Mouse (Mus musculus): ENCODE measurements around the gene AU040320. TPM values are rescaled to one million over a fixed set of nuclear protein-coding genes. Genes with fewer than 3 reads are reported as not detected.
A peak's percentile ranks its signal among the peaks of the same experiment; 100 is the strongest.

Gene AU040320
- polyA plus RNA-seq, 1 experiment from 2014 or later = 29.8 TPM

DNA sequence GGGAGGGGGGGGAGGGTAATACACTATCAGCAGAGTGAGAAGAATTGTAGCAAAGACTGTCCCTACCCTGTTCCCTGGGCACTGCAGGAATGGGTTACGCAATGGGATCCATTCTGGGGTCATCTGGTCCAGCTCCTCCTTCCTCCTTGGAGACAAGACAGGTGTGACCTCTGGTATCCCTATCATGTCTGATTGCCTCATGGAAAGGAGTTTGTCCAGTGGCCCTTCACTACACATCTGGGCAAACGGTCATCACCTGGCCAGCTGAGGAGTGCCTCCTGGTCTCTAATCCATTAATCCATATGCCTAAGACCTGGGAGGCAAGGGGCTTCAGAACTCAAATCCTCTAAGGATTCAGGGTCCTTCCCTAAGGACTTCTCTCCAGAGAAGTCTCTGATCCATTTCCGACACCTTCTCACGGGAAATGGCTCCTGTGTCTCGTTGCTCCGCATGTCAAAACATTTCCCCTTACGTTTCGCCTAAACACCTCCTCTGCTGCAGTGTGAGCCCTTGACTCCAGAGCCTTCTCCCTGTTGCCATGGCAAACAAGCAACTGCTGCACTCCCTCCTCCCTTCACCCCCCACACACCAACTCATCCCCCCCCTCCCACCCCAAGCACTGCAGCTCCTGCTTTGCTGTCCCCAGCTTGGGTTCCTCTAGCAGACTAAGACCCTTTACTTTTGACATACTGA lies 2.3 kb upstream of the AU040320 start:
- Histone ChIP-seq H3K4me2 (peak overlapping the region; percentile 96; the same call in 1 of the 2 replicates), H3K27me3 (replicated peaks) (no peaks in the 10 kb centered on the region), H3K9ac (no peak overlapping the region; the same call in 1 of the 2 replicates), H3K4me1 (replicated peaks) (peaks cover 34% of the 10 kb centered on the region), H3K9me3 (replicated peaks) (no peaks in the 10 kb centered on the region), H3K4me3 (0 out of 2 replicates have a peak overlapping the region, but pooled peaks have one; percentile 86), H3K27ac (ENCODE audit: poor library complexity, severe bottlenecking) (no peak overlapping the region), H3K36me3 (peaks cover 48% of the 10 kb centered on the region)
- WGBS = 85% methylated on average over 8 of the region's 8 CpGs
- ATAC-seq (ENCODE audit: insufficient number of reproducible peaks, low FRiP score) = no peak

DNA sequence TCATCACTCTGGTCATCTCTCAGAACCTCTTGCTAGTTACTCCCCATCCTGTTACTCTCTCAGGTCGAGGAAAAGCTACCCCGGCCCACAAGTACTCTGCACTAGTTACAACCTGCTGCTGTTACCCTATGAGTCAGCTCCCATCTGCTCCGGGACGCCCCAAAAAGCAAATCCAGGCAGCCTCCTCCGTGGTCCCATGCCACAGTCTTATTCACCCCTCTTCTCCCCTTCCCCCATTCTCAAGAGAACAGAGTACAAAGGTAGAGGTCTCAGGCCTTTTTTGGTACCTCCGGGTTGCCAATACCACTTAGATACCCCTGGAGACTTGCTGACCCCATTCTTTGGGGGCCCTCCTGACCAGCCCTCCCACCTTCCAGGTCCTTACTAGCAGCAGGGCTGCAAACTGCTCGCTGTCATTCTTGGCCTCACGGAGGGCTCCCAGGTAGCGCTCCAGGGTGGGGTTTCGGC lies 1.8 kb upstream of the AU040320 start:
- Histone ChIP-seq H3K36me3 (peaks cover 42% of the 10 kb centered on the region), H3K27ac (ENCODE audit: poor library complexity, severe bottlenecking) (no peak overlapping the region), H3K9me3 (replicated peaks) (no peaks in the 10 kb centered on the region), H3K9ac (0 out of 2 replicates have a peak overlapping the region, but pooled peaks have one; percentile 83), H3K4me1 (replicated peaks) (peaks cover 34% of the 10 kb centered on the region), H3K4me2 (peak overlapping the region; percentile 96), H3K27me3 (replicated peaks) (no peaks in the 10 kb centered on the region), H3K4me3 (peak overlapping the region; percentile 86)
- 53% methylated on average over 10 of the region's 10 CpGs for WGBS
- no peak for ATAC-seq (ENCODE audit: insufficient number of reproducible peaks, low FRiP score)

GRCm38 (mm10) chr4:126752024-126752607 lies 1.2 kb upstream of the AU040320 start:
- Histone ChIP-seq H3K4me3 (peak overlapping the region; percentile 86), H3K27ac (ENCODE audit: poor library complexity, severe bottlenecking) (peak overlapping the region; percentile 54; the same call in 1 of the 2 replicates), H3K36me3 (peaks cover 38% of the 10 kb centered on the region), H3K9ac (peak overlapping the region; percentile 83), H3K4me1 (replicated peaks) (peaks cover 34% of the 10 kb centered on the region), H3K4me2 (peak overlapping the region; percentile 96), H3K9me3 (replicated peaks) (no peaks in the 10 kb centered on the region), H3K27me3 (replicated peaks) (no peaks in the 10 kb centered on the region)
- 4% methylated on average over 13 of the region's 13 CpGs for WGBS
- no peak for ATAC-seq (ENCODE audit: insufficient number of reproducible peaks, low FRiP score)

DNA sequence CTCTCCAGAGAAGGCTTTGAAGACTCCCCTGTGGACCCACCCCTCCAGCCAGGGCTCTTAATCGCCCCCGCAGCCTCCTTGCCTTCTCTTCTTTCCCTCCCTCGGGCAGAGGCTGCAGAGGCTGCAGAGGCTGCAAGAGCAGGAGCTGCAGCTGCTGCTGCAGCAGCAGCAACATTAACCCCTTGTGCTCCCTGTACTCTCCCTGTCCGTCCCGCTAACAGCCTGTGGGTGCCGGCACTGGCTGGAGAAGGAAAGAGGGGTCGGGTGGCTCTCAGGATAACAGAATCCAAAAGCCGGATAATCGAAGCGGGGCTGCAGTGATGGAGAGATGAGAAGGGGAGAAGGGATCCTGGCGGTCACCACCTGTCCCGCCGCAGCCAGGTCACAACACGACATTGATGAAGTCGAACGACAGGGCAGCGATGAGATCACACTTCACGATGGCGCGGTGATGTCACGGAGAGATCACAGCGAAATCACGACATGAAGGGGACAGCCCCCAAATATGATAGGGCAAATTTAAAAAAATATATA lies 669 bp upstream of the AU040320 start:
- Histone ChIP-seq H3K4me3 (peak overlapping the region; percentile 86), H3K4me1 (replicated peaks) (peaks cover 34% of the 10 kb centered on the region), H3K27ac (ENCODE audit: poor library complexity, severe bottlenecking) (peak overlapping the region; percentile 89; the same call in 1 of the 2 replicates), H3K9ac (peak overlapping the region; percentile 83), H3K27me3 (replicated peaks) (no peaks in the 10 kb centered on the region), H3K36me3 (peaks cover 36% of the 10 kb centered on the region), H3K4me2 (peak overlapping the region; percentile 96), H3K9me3 (replicated peaks) (no peaks in the 10 kb centered on the region)
- under 1% methylated on average over 23 of the region's 23 CpGs for WGBS
- ATAC-seq (ENCODE audit: insufficient number of reproducible peaks, low FRiP score) = 0 out of 2 replicates have a peak, but pooled peaks have one; percentile 0

- H3K4me1 ChIP-seq (replicated peaks) = peaks cover 34% of the 10 kb centered on the region
- 2% methylated on average over 12 of the region's 12 CpGs for WGBS
- no peak for ATAC-seq (ENCODE audit: insufficient number of reproducible peaks, low FRiP score)
These were observed 877 bp downstream of the AU040320 start for GRCm38 (mm10) chr4:126754231-126754611.

GRCm38 (mm10) chr4:126754736-126755374 lies 1.5 kb downstream of the AU040320 start:
- no peak for ATAC-seq (ENCODE audit: insufficient number of reproducible peaks, low FRiP score)
- peaks cover 24% of the 10 kb centered on the region for H3K36me3 ChIP-seq
- WGBS = 55% methylated on average over 12 of the region's 12 CpGs
- H3K4me1 ChIP-seq (replicated peaks) = peaks cover 28% of the 10 kb centered on the region
- no peaks in the 10 kb centered on the region for H3K27me3 ChIP-seq (replicated peaks)
- H3K4me3 ChIP-seq = no peak overlapping the region
- 0 out of 2 replicates have a peak overlapping the region, but pooled peaks have one; percentile 27 for H3K4me2 ChIP-seq
- H3K9ac ChIP-seq = no peak overlapping the region
- H3K9me3 ChIP-seq (replicated peaks) = no peaks in the 10 kb centered on the region
- H3K27ac ChIP-seq (ENCODE audit: poor library complexity, severe bottlenecking) = no peak overlapping the region

More at GRCm38 (mm10) chr4:126754231-126754611, 877 bp downstream of the AU040320 start:
- peak overlapping the region; percentile 89; the same call in 1 of the 2 replicates for H3K27ac ChIP-seq (ENCODE audit: poor library complexity, severe bottlenecking)
- H3K4me2 ChIP-seq = peak overlapping the region; percentile 96
- peak overlapping the region; percentile 83 for H3K9ac ChIP-seq
- H3K9me3 ChIP-seq (replicated peaks) = no peaks in the 10 kb centered on the region
- peak overlapping the region; percentile 86 for H3K4me3 ChIP-seq
- H3K36me3 ChIP-seq = peaks cover 24% of the 10 kb centered on the region
- H3K27me3 ChIP-seq (replicated peaks) = no peaks in the 10 kb centered on the region

- no peak for ATAC-seq (ENCODE audit: insufficient number of reproducible peaks, low FRiP score)
- no peaks in the 10 kb centered on the region for H3K9me3 ChIP-seq (replicated peaks)
- 71% methylated on average over 4 of the region's 4 CpGs for WGBS
These were observed 3.4 kb downstream of the AU040320 start for GRCm38 (mm10) chr4:126756766-126757165.

GRCm38 (mm10) chr4:126758299-126758698 lies 5.0 kb downstream of the AU040320 start:
- H3K4me2 ChIP-seq = no peak overlapping the region
- H3K9me3 ChIP-seq (replicated peaks) = no peaks in the 10 kb centered on the region
- H3K4me3 ChIP-seq = no peak overlapping the region
- no peaks in the 10 kb centered on the region for H3K27me3 ChIP-seq (replicated peaks)
- no peak overlapping the region for H3K27ac ChIP-seq (ENCODE audit: poor library complexity, severe bottlenecking)
- peaks cover 28% of the 10 kb centered on the region for H3K36me3 ChIP-seq
- peaks cover 6% of the 10 kb centered on the region for H3K4me1 ChIP-seq (replicated peaks)
- no peak for ATAC-seq (ENCODE audit: insufficient number of reproducible peaks, low FRiP score)
- H3K9ac ChIP-seq = no peak overlapping the region
- 78% methylated on average over 5 of the region's 5 CpGs for WGBS

More at GRCm38 (mm10) chr4:126756766-126757165, 3.4 kb downstream of the AU040320 start:
- H3K27ac ChIP-seq (ENCODE audit: poor library complexity, severe bottlenecking) = no peak overlapping the region
- no peaks in the 10 kb centered on the region for H3K27me3 ChIP-seq (replicated peaks)
- peaks cover 15% of the 10 kb centered on the region for H3K4me1 ChIP-seq (replicated peaks)
- H3K4me3 ChIP-seq = no peak overlapping the region
- H3K36me3 ChIP-seq = peaks cover 26% of the 10 kb centered on the region
- no peak overlapping the region for H3K9ac ChIP-seq
- no peak overlapping the region for H3K4me2 ChIP-seq

- Histone ChIP-seq H3K4me3 (no peak overlapping the region), H3K9ac (no peak overlapping the region), H3K27me3 (replicated peaks) (no peaks in the 10 kb centered on the region), H3K4me2 (no peak overlapping the region), H3K9me3 (replicated peaks) (no peaks in the 10 kb centered on the region), H3K36me3 (peaks cover 31% of the 10 kb centered on the region), H3K4me1 (replicated peaks) (peaks cover 3% of the 10 kb centered on the region), H3K27ac (ENCODE audit: poor library complexity, severe bottlenecking) (no peak overlapping the region)
- WGBS = 79% methylated on average over 2 of the region's 2 CpGs
- ATAC-seq (ENCODE audit: insufficient number of reproducible peaks, low FRiP score) = no peak
These were observed 6.1 kb downstream of the AU040320 start for GRCm38 (mm10) chr4:126759435-126759834.

DNA sequence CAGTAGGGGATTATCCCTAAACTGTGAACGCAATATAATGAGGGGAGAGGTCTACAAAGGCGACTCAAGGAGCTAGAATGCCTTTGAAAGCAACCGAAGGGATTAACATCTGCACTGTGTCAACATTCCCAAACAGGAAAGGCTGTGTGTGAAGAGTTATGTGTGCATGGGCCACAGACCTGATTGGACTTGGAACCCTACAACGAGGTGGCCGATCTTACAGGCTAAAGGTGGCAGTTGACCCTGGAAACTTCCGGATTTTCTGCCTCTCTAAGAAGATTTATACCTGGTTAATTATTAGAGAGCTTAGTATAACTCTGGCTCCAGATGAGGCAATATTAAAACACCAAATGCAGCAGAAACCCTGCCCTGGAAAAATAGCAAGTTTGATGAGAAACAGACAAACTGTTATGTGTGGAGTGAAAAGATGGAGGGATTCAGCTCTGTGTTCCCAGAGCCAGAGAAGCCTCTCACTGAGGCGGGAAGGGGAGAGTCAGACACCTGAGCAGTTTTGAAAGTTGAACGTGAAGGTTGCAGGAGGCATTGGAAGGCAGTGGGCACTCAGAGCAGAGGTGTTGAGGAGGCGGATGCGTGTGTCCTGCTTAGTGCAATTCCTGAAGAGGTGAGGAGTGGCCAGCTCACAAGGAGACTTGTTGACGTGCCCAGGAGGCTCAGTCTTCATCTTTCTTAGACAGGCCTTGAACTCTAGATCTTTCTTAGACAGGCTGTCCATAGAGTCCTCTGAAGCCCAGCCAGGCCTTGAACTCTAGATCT lies 9.4 kb downstream of the AU040320 start:
- H3K9ac ChIP-seq = no peak overlapping the region
- H3K27me3 ChIP-seq (replicated peaks) = no peaks in the 10 kb centered on the region
- no peak for ATAC-seq (ENCODE audit: insufficient number of reproducible peaks, low FRiP score)
- no peaks in the 10 kb centered on the region for H3K4me1 ChIP-seq (replicated peaks)
- H3K4me2 ChIP-seq = no peak overlapping the region
- WGBS = 73% methylated on average over 11 of the region's 11 CpGs
- no peak overlapping the region for H3K4me3 ChIP-seq
- no peak overlapping the region for H3K27ac ChIP-seq (ENCODE audit: poor library complexity, severe bottlenecking)
- no peaks in the 10 kb centered on the region for H3K9me3 ChIP-seq (replicated peaks)
- peaks cover 28% of the 10 kb centered on the region for H3K36me3 ChIP-seq

Data from heart, embryonic 12.5 days (tissue).